Mouse (Mus musculus): ENCODE measurements around the gene Clec16a. TPM values are rescaled to one million over a fixed set of nuclear protein-coding genes. Genes with fewer than 3 reads are reported as not detected.

Gene Clec16a
- polyA plus RNA-seq, 1 experiment, result 29.0 TPM

GRCm38 (mm10) chr16:10689748-10690318 lies 144.7 kb downstream of the Clec16a start:
- H3K4me3 ChIP-seq (ENCODE audit: insufficient read depth, low read depth, low read length), result no peak overlapping the region
- H3K4me1 ChIP-seq (ENCODE audit: control insufficient read depth, insufficient read depth, insufficient read length, low read length), result peaks cover 11% of the 10 kb centered on the region
- H3K27ac ChIP-seq (replicated peaks; ENCODE audit: low read depth, low read length), result peak overlapping the region; percentile 64

GRCm38 (mm10) chr16:10690442-10690841 lies 145.3 kb downstream of the Clec16a start:
- Histone ChIP-seq H3K27ac (replicated peaks; ENCODE audit: low read depth, low read length) (peak overlapping the region; percentile 64), H3K4me3 (ENCODE audit: insufficient read depth, low read depth, low read length) (no peak overlapping the region), H3K4me1 (ENCODE audit: control insufficient read depth, insufficient read depth, insufficient read length, low read length) (peaks cover 11% of the 10 kb centered on the region)

GRCm38 (mm10) chr16:10691705-10692104 lies 146.6 kb downstream of the Clec16a start:
- H3K4me3 ChIP-seq (ENCODE audit: insufficient read depth, low read depth, low read length), result no peak overlapping the region
- no peak overlapping the region for H3K27ac ChIP-seq (replicated peaks; ENCODE audit: low read depth, low read length)
- peaks cover 11% of the 10 kb centered on the region for H3K4me1 ChIP-seq (ENCODE audit: control insufficient read depth, insufficient read depth, insufficient read length, low read length)

GRCm38 (mm10) chr16:10692848-10693247 lies 147.7 kb downstream of the Clec16a start:
- H3K4me3 ChIP-seq (ENCODE audit: insufficient read depth, low read depth, low read length), result no peak overlapping the region
- H3K27ac ChIP-seq (replicated peaks; ENCODE audit: low read depth, low read length), result no peak overlapping the region
- H3K4me1 ChIP-seq (ENCODE audit: control insufficient read depth, insufficient read depth, insufficient read length, low read length), result peaks cover 11% of the 10 kb centered on the region

- no peak overlapping the region for H3K4me3 ChIP-seq (ENCODE audit: insufficient read depth, low read depth, low read length)
- no peak overlapping the region for H3K27ac ChIP-seq (replicated peaks; ENCODE audit: low read depth, low read length)
- H3K4me1 ChIP-seq (ENCODE audit: control insufficient read depth, insufficient read depth, insufficient read length, low read length), result peaks cover 11% of the 10 kb centered on the region
Measured at GRCm38 (mm10) chr16:10693424-10693823, 148.3 kb downstream of the Clec16a start.

DNA sequence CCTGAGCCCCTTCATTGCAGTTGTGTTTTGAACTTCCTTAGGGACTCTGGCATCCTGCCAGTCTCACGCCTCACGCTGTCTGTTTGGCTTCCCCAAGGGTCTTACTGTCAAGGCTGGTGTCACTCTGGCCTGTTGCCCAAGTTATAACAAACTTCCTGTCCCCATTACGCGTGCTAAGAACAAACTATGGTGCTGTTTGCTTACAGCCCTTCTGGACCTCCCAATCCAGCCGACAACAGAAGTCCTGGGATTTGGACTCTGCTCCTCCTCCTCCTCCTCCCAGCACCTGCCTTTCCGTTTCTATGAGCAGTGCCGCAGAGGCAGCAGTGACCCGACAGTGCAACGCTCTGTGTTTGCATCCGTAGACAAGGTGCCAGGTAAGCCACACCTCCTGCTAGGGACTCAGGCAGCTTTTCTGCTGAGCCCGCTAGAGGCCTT lies 149.3 kb downstream of the Clec16a start:
- H3K4me1 ChIP-seq (ENCODE audit: control insufficient read depth, insufficient read depth, insufficient read length, low read length), result peaks cover 11% of the 10 kb centered on the region
- no peak overlapping the region for H3K4me3 ChIP-seq (ENCODE audit: insufficient read depth, low read depth, low read length)
- no peak overlapping the region for H3K27ac ChIP-seq (replicated peaks; ENCODE audit: low read depth, low read length)

GRCm38 (mm10) chr16:10697861-10698659 lies 152.9 kb downstream of the Clec16a start:
- H3K27ac ChIP-seq (replicated peaks; ENCODE audit: low read depth, low read length), result no peak overlapping the region
- no peak overlapping the region for H3K4me3 ChIP-seq (ENCODE audit: insufficient read depth, low read depth, low read length)
- peaks cover 24% of the 10 kb centered on the region for H3K4me1 ChIP-seq (ENCODE audit: control insufficient read depth, insufficient read depth, insufficient read length, low read length)

GRCm38 (mm10) chr16:10699316-10699715 lies 154.2 kb downstream of the Clec16a start:
- Histone ChIP-seq H3K4me1 (ENCODE audit: control insufficient read depth, insufficient read depth, insufficient read length, low read length) (peaks cover 35% of the 10 kb centered on the region), H3K27ac (replicated peaks; ENCODE audit: low read depth, low read length) (no peak overlapping the region)

DNA sequence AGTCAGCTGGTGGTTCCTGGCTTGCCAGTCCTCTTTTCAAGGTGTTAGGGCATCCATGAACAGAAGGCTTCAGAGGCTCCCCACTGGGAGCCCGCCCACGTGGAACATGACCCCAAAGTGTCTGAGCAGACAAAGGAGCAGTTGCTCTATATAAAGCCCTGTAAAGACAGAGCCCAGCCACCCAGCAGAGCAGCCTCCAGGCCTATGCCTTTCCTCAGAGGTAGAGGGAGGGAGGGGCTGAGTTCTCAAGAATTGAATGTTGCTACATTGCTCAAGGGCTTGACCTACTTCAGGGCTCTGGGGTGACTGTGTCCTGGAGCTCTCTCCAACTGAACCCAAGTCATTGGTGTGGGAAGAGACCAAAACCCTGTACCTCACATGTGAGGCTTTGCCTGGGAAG lies 155.0 kb downstream of the Clec16a start:
- Histone ChIP-seq H3K4me3 (ENCODE audit: insufficient read depth, low read depth, low read length) (no peak overlapping the region), H3K4me1 (ENCODE audit: control insufficient read depth, insufficient read depth, insufficient read length, low read length) (peaks cover 34% of the 10 kb centered on the region), H3K27ac (replicated peaks; ENCODE audit: low read depth, low read length) (peak overlapping the region; percentile 86)

More at GRCm38 (mm10) chr16:10699316-10699715, 154.2 kb downstream of the Clec16a start:
- H3K4me3 ChIP-seq (ENCODE audit: insufficient read depth, low read depth, low read length), result no peak overlapping the region

DNA sequence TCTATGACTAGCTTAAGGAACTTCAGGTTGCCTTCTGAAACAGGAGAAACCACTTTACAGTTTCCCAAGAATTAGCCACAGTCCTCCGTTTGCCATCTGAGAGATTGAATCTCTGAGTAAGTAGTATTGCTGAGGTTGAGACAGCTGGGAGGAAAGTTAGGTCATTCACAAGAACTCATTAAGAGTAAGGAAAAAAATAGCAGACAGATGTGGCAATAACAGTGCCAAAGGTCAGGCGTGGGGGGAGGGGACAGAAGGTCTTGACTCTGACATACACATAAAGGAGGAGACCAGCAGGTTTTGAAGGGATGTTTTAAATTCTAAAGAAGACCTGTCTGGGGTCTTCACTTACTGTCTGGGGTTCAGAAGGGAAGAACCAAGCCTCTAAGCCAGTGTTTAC lies 157.3 kb downstream of the Clec16a start:
- peak overlapping the region; percentile 86 for H3K27ac ChIP-seq (replicated peaks; ENCODE audit: low read depth, low read length)

DNA sequence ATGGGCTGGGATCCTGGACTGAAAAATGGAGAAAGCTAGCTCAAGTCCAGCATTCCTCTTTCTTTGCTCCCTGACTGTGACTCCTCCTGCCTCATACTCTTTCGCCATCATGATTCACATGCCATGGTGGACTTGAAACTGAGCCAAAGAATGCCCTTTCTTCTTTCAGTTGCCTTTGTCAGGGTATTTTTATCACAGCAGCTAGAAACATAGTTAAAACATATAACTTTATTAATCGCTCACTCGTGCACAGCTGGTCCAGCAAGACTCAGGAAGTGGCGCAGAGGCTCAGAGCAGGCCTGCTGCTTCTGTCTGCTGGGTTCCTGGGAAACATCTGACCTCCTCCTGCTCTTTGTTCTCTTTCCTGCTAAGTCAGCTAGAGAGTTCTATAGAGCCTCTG lies 158.8 kb downstream of the Clec16a start:
- H3K27ac ChIP-seq (replicated peaks; ENCODE audit: low read depth, low read length), result peak overlapping the region; percentile 85
- H3K4me3 ChIP-seq (ENCODE audit: insufficient read depth, low read depth, low read length), result no peak overlapping the region
- H3K4me1 ChIP-seq (ENCODE audit: control insufficient read depth, insufficient read depth, insufficient read length, low read length), result peaks cover 34% of the 10 kb centered on the region

More for the DNA sequence above, 157.3 kb downstream of the Clec16a start:
- Histone ChIP-seq H3K4me3 (ENCODE audit: insufficient read depth, low read depth, low read length) (no peak overlapping the region), H3K4me1 (ENCODE audit: control insufficient read depth, insufficient read depth, insufficient read length, low read length) (peaks cover 34% of the 10 kb centered on the region)

DNA sequence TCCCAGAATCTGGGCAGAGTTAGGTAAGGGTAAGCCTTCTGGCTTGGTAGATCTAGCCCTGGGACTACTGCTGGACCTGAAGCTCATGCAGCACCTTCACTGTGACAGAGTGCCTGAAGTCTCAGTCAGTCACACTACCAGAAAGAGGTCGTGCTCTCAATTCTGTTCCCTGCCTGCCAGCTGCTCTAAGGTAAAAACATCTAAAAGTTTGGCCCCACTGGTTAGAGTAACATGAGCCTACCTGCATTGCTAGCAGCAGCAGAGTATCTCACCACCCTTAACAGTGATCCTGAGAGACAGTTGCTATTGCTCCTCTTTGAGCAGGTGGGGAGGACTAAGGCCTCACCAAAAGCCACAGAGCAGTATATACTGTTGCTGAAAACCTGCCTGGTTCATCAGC lies 160.3 kb downstream of the Clec16a start:
- Histone ChIP-seq H3K4me3 (ENCODE audit: insufficient read depth, low read depth, low read length) (no peak overlapping the region), H3K4me1 (ENCODE audit: control insufficient read depth, insufficient read depth, insufficient read length, low read length) (peaks cover 31% of the 10 kb centered on the region), H3K27ac (replicated peaks; ENCODE audit: low read depth, low read length) (no peak overlapping the region)

GRCm38 (mm10) chr16:10711524-10711923 lies 166.4 kb downstream of the Clec16a start:
- Histone ChIP-seq H3K27ac (replicated peaks; ENCODE audit: low read depth, low read length) (no peak overlapping the region), H3K4me1 (ENCODE audit: control insufficient read depth, insufficient read depth, insufficient read length, low read length) (no peaks in the 10 kb centered on the region), H3K4me3 (ENCODE audit: insufficient read depth, low read depth, low read length) (no peak overlapping the region)

- H3K4me3 ChIP-seq (ENCODE audit: insufficient read depth, low read depth, low read length), result no peak overlapping the region
- H3K4me1 ChIP-seq (ENCODE audit: control insufficient read depth, insufficient read depth, insufficient read length, low read length), result no peaks in the 10 kb centered on the region
- H3K27ac ChIP-seq (replicated peaks; ENCODE audit: low read depth, low read length), result no peak overlapping the region
Measured at GRCm38 (mm10) chr16:10713041-10713440, 167.9 kb downstream of the Clec16a start.

- Histone ChIP-seq H3K4me1 (ENCODE audit: control insufficient read depth, insufficient read depth, insufficient read length, low read length) (no peaks in the 10 kb centered on the region), H3K4me3 (ENCODE audit: insufficient read depth, low read depth, low read length) (no peak overlapping the region), H3K27ac (replicated peaks; ENCODE audit: low read depth, low read length) (no peak overlapping the region)
Measured at GRCm38 (mm10) chr16:10713441-10714239, 168.5 kb downstream of the Clec16a start.
